Mouse (Mus musculus) G1E (cell line): ENCODE data around the gene Coro7. TPM values are rescaled to one million over a fixed set of nuclear protein-coding genes. Genes with fewer than 3 reads are reported as not detected.

Experiments
- ATAC-seq: 2 replicates; pipeline ENCODE4 v1.8.0; 2016; ENCODE audit warnings: mild to moderate bottlenecking; ENCODE audit not compliant: insufficient number of reproducible peaks, poor library complexity, low FRiP score, severe bottlenecking; ENCODE audit errors: extremely low read depth
- DNase-seq: peaks from one replicate; pipeline ENCODE4 v3.0.0; 2012; ENCODE audit warnings: low spot score
- H3K27me3 ChIP-seq: 2 replicates; pipeline ENCODE4 v1.6.1; 2012; ENCODE audit warnings: mild to moderate bottlenecking, low read length, inconsistent platforms; ENCODE audit not compliant: insufficient read depth
- H3K36me3 ChIP-seq: replicated peaks from 2 replicates; pipeline ENCODE3; 2012; ENCODE audit warnings: mild to moderate bottlenecking, inconsistent platforms
- H3K4me1 ChIP-seq: 2 replicates; pipeline ENCODE4 v1.6.1; 2012; ENCODE audit warnings: low read depth, low read length, inconsistent platforms, mixed read lengths; ENCODE audit not compliant: insufficient read depth
- H3K4me3 ChIP-seq: 2 replicates; pipeline ENCODE4 v1.5.1; 2012; ENCODE audit warnings: low read depth, mild to moderate bottlenecking, inconsistent platforms, low read length, moderate library complexity, mixed read lengths
- H3K9me3 ChIP-seq: replicated peaks from 2 replicates; pipeline ENCODE4 v1.6.1; 2012; ENCODE audit warnings: inconsistent platforms
- CTCF ChIP-seq: IDR thresholded peaks from 2 replicates; pipeline ENCODE4 v1.5.1; 2012; ENCODE audit warnings: low read depth, low read length, inconsistent platforms, mixed read lengths
- GATA1 ChIP-seq: IDR thresholded peaks from 2 replicates; pipeline ENCODE4 v1.6.1; 2012; ENCODE audit warnings: borderline replicate concordance, low read length, inconsistent platforms, mixed read lengths
- GATA2 ChIP-seq: IDR thresholded peaks from 2 replicates; pipeline ENCODE4 v1.6.1; 2012; ENCODE audit warnings: low read depth, low read length, inconsistent platforms, borderline replicate concordance
- POLR2AphosphoS5 ChIP-seq: IDR thresholded peaks from 2 replicates; pipeline ENCODE4 v1.6.1; 2012; ENCODE audit warnings: low read depth, low read length, inconsistent platforms; ENCODE audit not compliant: insufficient replicate concordance
- TAL1 ChIP-seq: conservative IDR thresholded peaks from 2 replicates; pipeline ENCODE4 v1.6.1; 2012; ENCODE audit warnings: low read depth, low read length, inconsistent platforms, mixed read lengths
- polyA plus RNA-seq: library from polyadenylated mRNA; stranded (reverse); fragments of >175 nt; gene quantifications from 2 replicates; pipeline ENCODE4 v1.2.3, GENCODE M21; 2012
- total RNA-seq, 2 experiments: library from RNA; stranded (forward) in 1 of 2; stranded (reverse) in 1 of 2; fragments of 200-1000 nt in 1 of 2; fragments of >200 nt in 1 of 2; fragmentation: Nextera tagmentation in 1 of 2; gene quantifications; 2 replicates each; pipeline ENCODE4 v1.2.3; 2014 to 2017

The Coro7 gene
- total RNA-seq (2014; fragmentation: Nextera tagmentation) = 74.9 and 94.3 TPM in 2 replicates
- 33.0 and 34.8 TPM in 2 replicates for total RNA-seq (2017)
- polyA plus RNA-seq = 159 and 205 TPM in 2 replicates

- DNase-seq = peak; percentile 87
- Histone ChIP-seq H3K9me3 (no peaks in the 10 kb centered on the region), H3K4me1 (peaks cover 71% of the 10 kb centered on the region), H3K4me3 (peak within 1 kb of the TSS; percentile 88), H3K36me3 (peaks cover 29% of the 10 kb centered on the region), H3K27me3 (no peaks in the 10 kb centered on the region)
- ATAC-seq = peak; percentile 85
- TF ChIP-seq TAL1 (no peak), CTCF (no peak), GATA1 (no peak), GATA2 (no peak), POLR2AphosphoS5 (no peak)
Measured at GRCm38 (mm10) chr16:4679121-4680018, at the start of gene Coro7. Gene Coro7, minus strand, starts transcription at chr16:4679777.

DNA sequence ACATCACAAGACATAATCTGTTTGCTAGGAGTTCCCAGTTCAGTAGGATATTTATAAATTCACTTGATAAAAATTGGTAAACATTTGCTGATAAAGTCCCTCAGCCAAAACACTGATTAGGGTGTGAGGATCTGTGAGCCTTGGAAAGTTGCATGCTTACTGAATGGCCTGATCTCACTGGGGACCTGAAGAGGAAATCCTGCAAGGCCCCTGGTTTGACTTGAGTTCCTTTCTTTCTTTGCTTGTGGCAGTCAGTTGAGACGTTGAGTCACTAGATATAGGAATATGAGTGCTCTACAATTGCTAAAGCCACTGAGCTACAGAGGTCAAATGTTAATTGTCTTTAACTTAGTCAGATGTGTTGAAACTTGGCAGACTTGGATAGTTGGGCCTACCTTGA, 48.4 kb upstream of the Coro7 start:
- Histone ChIP-seq H3K36me3 (peaks cover 11% of the 10 kb centered on the region), H3K9me3 (no peaks in the 10 kb centered on the region), H3K4me1 (peaks cover 30% of the 10 kb centered on the region), H3K27me3 (no peaks in the 10 kb centered on the region), H3K4me3 (no peak overlapping the region)
- DNase-seq = no peak
- ATAC-seq = no peak
- no peak for TF ChIP-seq CTCF
- TF ChIP-seq POLR2AphosphoS5 = no peak
- TF ChIP-seq GATA1 = no peak
- no peak for TF ChIP-seq GATA2
- no peak for TF ChIP-seq TAL1

DNA sequence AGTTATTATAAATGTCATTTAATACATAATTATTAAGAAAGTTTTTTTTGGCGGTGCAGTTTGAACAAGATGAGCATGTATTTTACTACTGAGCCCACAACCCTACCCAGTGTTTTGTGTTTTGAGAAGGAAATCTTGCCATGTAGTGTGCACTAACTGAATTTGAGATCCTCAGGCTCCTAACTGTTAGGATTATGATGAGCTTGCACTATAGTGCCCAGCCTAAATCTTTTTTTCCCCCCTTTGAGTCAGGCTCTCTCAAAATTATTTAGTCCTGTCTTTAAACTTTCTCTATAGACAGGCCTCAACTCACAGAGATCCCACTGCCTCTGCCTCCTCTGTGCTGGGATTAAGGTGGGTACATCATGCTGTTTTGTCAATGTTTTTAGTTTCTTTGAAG, 47.9 kb upstream of the Coro7 start:
- no peak for DNase-seq
- peaks cover 33% of the 10 kb centered on the region for H3K4me1 ChIP-seq
- H3K27me3 ChIP-seq = no peaks in the 10 kb centered on the region
- H3K36me3 ChIP-seq = peaks cover 11% of the 10 kb centered on the region
- ATAC-seq = no peak
- no peaks in the 10 kb centered on the region for H3K9me3 ChIP-seq
- TF ChIP-seq TAL1 (no peak), CTCF (no peak), POLR2AphosphoS5 (no peak), GATA1 (no peak), GATA2 (no peak)
- no peak overlapping the region for H3K4me3 ChIP-seq

- peak; percentile 12; the same call in 1 of the 2 replicates for ATAC-seq
Measured at GRCm38 (mm10) chr16:4726528-4727128, 47.1 kb upstream of the Coro7 start.

DNA sequence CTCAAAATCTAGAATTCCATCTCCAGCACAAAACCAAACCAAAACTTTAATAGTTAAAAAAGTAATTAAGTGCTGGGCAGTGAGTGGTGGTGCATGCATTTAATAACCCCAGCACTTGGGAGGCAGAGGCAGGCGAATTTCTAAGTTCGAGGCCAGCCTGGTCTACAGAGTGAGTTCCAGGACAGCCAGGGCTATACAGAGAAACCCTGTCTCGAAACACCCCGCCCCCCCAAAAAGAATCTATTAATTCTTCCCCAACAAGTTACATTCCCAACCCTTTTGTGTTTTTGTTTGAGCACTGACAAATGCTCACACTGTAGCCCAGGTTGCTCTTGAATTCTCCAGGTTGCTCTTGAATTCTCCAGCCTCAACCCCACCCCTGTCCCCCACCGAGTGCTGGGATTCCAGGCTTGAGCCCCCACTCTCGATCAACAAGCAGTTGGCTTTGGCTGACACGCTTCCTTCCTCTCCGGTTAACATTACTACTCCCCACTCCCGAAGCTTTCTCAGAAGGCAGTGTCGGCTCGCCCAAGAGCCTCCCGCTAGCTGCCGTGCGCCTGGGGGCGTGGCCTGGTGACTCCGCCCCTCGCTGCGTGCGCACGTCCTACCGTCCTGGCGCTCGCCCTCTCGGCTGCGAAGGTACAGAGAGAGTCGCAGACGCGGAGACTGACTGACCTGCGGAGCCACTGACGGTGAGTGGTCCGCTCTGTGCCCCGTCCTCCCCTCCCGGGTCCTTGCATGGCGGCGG, 46.4 kb upstream of the Coro7 start, which contains the start of gene Hmox2:
TSS of gene Hmox2 (plus strand) at position 582 of the 748 bp plus-strand sequence.
- TF ChIP-seq TAL1 = no peak
- no peak for TF ChIP-seq POLR2AphosphoS5
- TF ChIP-seq CTCF = no peak
- TF ChIP-seq GATA1 = no peak
- TF ChIP-seq GATA2 = no peak
- ATAC-seq (peak; percentile 77), DNase-seq (peak; percentile 89)

More at GRCm38 (mm10) chr16:4726528-4727128, 47.1 kb upstream of the Coro7 start:
- H3K9me3 ChIP-seq = no peaks in the 10 kb centered on the region
- H3K27me3 ChIP-seq = no peaks in the 10 kb centered on the region
- peak overlapping the region; percentile 85 for H3K4me3 ChIP-seq
- H3K4me1 ChIP-seq = peaks cover 33% of the 10 kb centered on the region
- DNase-seq = peak; percentile 53
- H3K36me3 ChIP-seq = peaks cover 6% of the 10 kb centered on the region
- no peak for TF ChIP-seq GATA2
- TF ChIP-seq TAL1 = no peak
- TF ChIP-seq CTCF = no peak
- no peak for TF ChIP-seq GATA1
- TF ChIP-seq POLR2AphosphoS5 = no peak

More for the DNA sequence above, 46.4 kb upstream of the Coro7 start, which contains the start of gene Hmox2:
- Histone ChIP-seq H3K4me1 (peaks cover 33% of the 10 kb centered on the region), H3K4me3 (peak within 1 kb of the TSS; percentile 85), H3K36me3 (peaks cover 3% of the 10 kb centered on the region), H3K27me3 (no peaks in the 10 kb centered on the region), H3K9me3 (no peaks in the 10 kb centered on the region)
